Mouse (Mus musculus) limb, embryonic 14.5 days (tissue): ENCODE data around the gene Kcnk3. TPM values are rescaled to one million over a fixed set of nuclear protein-coding genes. Genes with fewer than 3 reads are reported as not detected.

Source experiments
- ATAC-seq: fragments of 200-750 bp; cut with Nextera tagmentation; 2 replicates; pipeline ENCODE4 v1.8.0; 2017; ENCODE audit warnings: low read depth, moderate number of reproducible peaks, moderate TSS enrichment; ENCODE audit not compliant: low FRiP score
- DNase-seq: peaks from one replicate; pipeline ENCODE4 v3.0.0-alpha.2; 2015; ENCODE audit warnings: low spot score
- H3K27ac ChIP-seq: fragments of 300-500 bp; sonication (generic); replicated peaks from 2 replicates; pipeline ENCODE4 v1.5.1; 2014; ENCODE audit warnings: low read depth, mild to moderate bottlenecking, low read length, moderate library complexity, mixed read lengths
- H3K27me3 ChIP-seq: fragments of 300-500 bp; sonication (generic); 2 replicates; pipeline ENCODE4 v1.6.1; 2014; ENCODE audit warnings: low read length, mixed read lengths; ENCODE audit not compliant: control insufficient read depth, insufficient read depth
- H3K36me3 ChIP-seq: fragments of 300-500 bp; sonication (generic); 2 replicates; pipeline ENCODE4 v1.6.1; 2014; ENCODE audit warnings: mild to moderate bottlenecking, low read length, moderate library complexity, mixed read lengths; ENCODE audit not compliant: control insufficient read depth, insufficient read depth
- H3K4me1 ChIP-seq: fragments of 300-500 bp; sonication (generic); 2 replicates; pipeline ENCODE4 v1.6.1; 2014; ENCODE audit warnings: antibody characterized with exemption, low read length, mixed read lengths; ENCODE audit not compliant: control insufficient read depth, insufficient read depth
- H3K4me2 ChIP-seq: fragments of 300-500 bp; sonication (generic); replicated peaks from 2 replicates; pipeline ENCODE4 v1.6.1; 2014; ENCODE audit warnings: low read depth, mild to moderate bottlenecking, low read length, moderate library complexity; ENCODE audit not compliant: severe bottlenecking
- H3K4me3 ChIP-seq: fragments of 300-500 bp; sonication (generic); replicated peaks from 2 replicates; pipeline ENCODE4 v1.5.1; 2014; ENCODE audit warnings: low read length
- H3K9ac ChIP-seq: fragments of 300-500 bp; sonication (generic); 2 replicates; pipeline ENCODE4 v1.6.1; 2014; ENCODE audit warnings: mild to moderate bottlenecking, low read depth, low read length, moderate library complexity; ENCODE audit not compliant: severe bottlenecking
- H3K9me3 ChIP-seq: fragments of 300-500 bp; sonication (generic); 2 replicates; pipeline ENCODE4 v1.6.1; 2016; ENCODE audit warnings: low read length; ENCODE audit not compliant: control insufficient read depth
- POLR2A ChIP-seq: fragments of 200-500 bp; IDR thresholded peaks from 2 replicates; pipeline ENCODE4 v1.8.0; 2012; ENCODE audit warnings: inconsistent platforms, mild to moderate bottlenecking, moderate library complexity, borderline replicate concordance; ENCODE audit not compliant: insufficient read depth, insufficient read length; ENCODE audit errors: extremely low read depth
- WGBS: fragments of 180-500 bp; shearing (Covaris S2); extraction: QIAGEN DNeasy Blood & Tissue Kit; methylation state at CpG from one replicate; pipeline ENCODE4 v1.1.7; 2014; 5-methylcytosine and 5-hydroxymethylcytosine counted together
- polyA plus RNA-seq, 2 experiments: library from polyadenylated mRNA; depleted of rRNA in 1 of 2; stranded (reverse) in 1 of 2; unstranded in 1 of 2; fragments of >200 nt; fragmentation: Nextera tagmentation in 1 of 2; extraction: Ambion mirVana in 1 of 2; gene quantifications; 2 replicates each; pipeline versions ENCODE4 v1.2.1 to v1.2.3; 2012 to 2014

The Kcnk3 gene
- polyA plus RNA-seq, 2 experiments, result 0.53 to 0.88 TPM

- H3K9ac ChIP-seq, result no peak overlapping the region
- H3K27ac ChIP-seq, result no peak overlapping the region
- no peak overlapping the region for H3K4me2 ChIP-seq
- DNase-seq (no peak), ATAC-seq (no peak)
- H3K27me3 ChIP-seq, result no peaks in the 10 kb centered on the region
- H3K9me3 ChIP-seq, result no peaks in the 10 kb centered on the region
- H3K36me3 ChIP-seq, result no peaks in the 10 kb centered on the region
- WGBS, result 74% methylated on average over 11 of the region's 12 CpGs
- no peaks in the 10 kb centered on the region for H3K4me1 ChIP-seq
- no peak overlapping the region for H3K4me3 ChIP-seq
- no peak for TF ChIP-seq POLR2A
Observed at GRCm38 (mm10) chr5:30577654-30578310, 10.2 kb upstream of the Kcnk3 start.

- Histone ChIP-seq H3K4me1 (no peaks in the 10 kb centered on the region), H3K36me3 (no peaks in the 10 kb centered on the region), H3K27ac (no peak overlapping the region), H3K9ac (no peak overlapping the region), H3K4me3 (no peak overlapping the region), H3K9me3 (no peaks in the 10 kb centered on the region), H3K27me3 (no peaks in the 10 kb centered on the region), H3K4me2 (no peak overlapping the region)
- WGBS, result 77% methylated on average over 6 of the region's 6 CpGs
- no peak for ATAC-seq
- DNase-seq, result no peak
- TF ChIP-seq POLR2A, result no peak
Observed at GRCm38 (mm10) chr5:30578445-30579080, 9.4 kb upstream of the Kcnk3 start.

- WGBS, result 26% methylated on average over 6 of the region's 6 CpGs
- Histone ChIP-seq H3K27me3 (no peaks in the 10 kb centered on the region), H3K9me3 (no peaks in the 10 kb centered on the region), H3K27ac (no peak overlapping the region), H3K4me2 (no peak overlapping the region), H3K4me3 (no peak overlapping the region), H3K9ac (no peak overlapping the region), H3K36me3 (no peaks in the 10 kb centered on the region), H3K4me1 (no peaks in the 10 kb centered on the region)
- ATAC-seq (no peak), DNase-seq (no peak)
- no peak for TF ChIP-seq POLR2A
Observed at GRCm38 (mm10) chr5:30580725-30581124, 7.2 kb upstream of the Kcnk3 start.

GRCm38 (mm10) chr5:30582017-30582416, 6.0 kb upstream of the Kcnk3 start:
- DNase-seq (no peak), ATAC-seq (no peak)
- 78% methylated on average over 5 of the region's 5 CpGs for WGBS
- no peak overlapping the region for H3K4me3 ChIP-seq
- no peaks in the 10 kb centered on the region for H3K36me3 ChIP-seq
- H3K27me3 ChIP-seq, result peaks cover 5% of the 10 kb centered on the region; the same call in 1 of the 2 replicates
- H3K9me3 ChIP-seq, result no peaks in the 10 kb centered on the region
- H3K27ac ChIP-seq, result no peak overlapping the region
- no peaks in the 10 kb centered on the region for H3K4me1 ChIP-seq
- no peak for TF ChIP-seq POLR2A
- H3K9ac ChIP-seq, result no peak overlapping the region
- H3K4me2 ChIP-seq, result no peak overlapping the region

- Histone ChIP-seq H3K27ac (no peak overlapping the region), H3K4me3 (no peak overlapping the region), H3K4me2 (no peak overlapping the region), H3K4me1 (peaks cover 9% of the 10 kb centered on the region), H3K9me3 (no peaks in the 10 kb centered on the region), H3K36me3 (no peaks in the 10 kb centered on the region), H3K9ac (no peak overlapping the region), H3K27me3 (peaks cover 37% of the 10 kb centered on the region)
- TF ChIP-seq POLR2A, result no peak
- no peak for ATAC-seq
- 72% methylated on average over 2 of the region's 3 CpGs for WGBS
- DNase-seq, result no peak
Observed at GRCm38 (mm10) chr5:30586616-30587015, 1.4 kb upstream of the Kcnk3 start.
